Mouse (Mus musculus): Measurements from ENCODE around the gene Trim32. TPM values are rescaled to one million over a fixed set of nuclear protein-coding genes. Genes with fewer than 3 reads are reported as not detected.

Trim32 gene
- polyA plus RNA-seq, 1 experiment from 2014 or later: 66.1 TPM

- peak; percentile 17 for DNase-seq (ENCODE audit: low spot score)
- no peaks in the 10 kb centered on the region for H3K36me3 ChIP-seq (replicated peaks; ENCODE audit: control insufficient read depth, insufficient read depth, low read depth, low read length)
- no peaks in the 10 kb centered on the region for H3K4me1 ChIP-seq (ENCODE audit: control insufficient read depth, insufficient read depth, low read length)
- no peak for ATAC-seq (replicated peaks; ENCODE audit: insufficient number of reproducible peaks, low FRiP score, low TSS enrichment, low read depth)
- no peak overlapping the region for H3K4me2 ChIP-seq (ENCODE audit: low read depth, low read length)
- H3K4me3 ChIP-seq (ENCODE audit: low read depth, low read length): no peak overlapping the region
- WGBS: 38% methylated on average over 6 of the region's 6 CpGs
- no peak overlapping the region for H3K9ac ChIP-seq (replicated peaks; ENCODE audit: low read length)
- no peak overlapping the region for H3K27ac ChIP-seq (replicated peaks; ENCODE audit: low read depth, low read length)
- H3K9me3 ChIP-seq (replicated peaks; ENCODE audit: control insufficient read depth, low read length): no peaks in the 10 kb centered on the region
- no peaks in the 10 kb centered on the region for H3K27me3 ChIP-seq (ENCODE audit: control insufficient read depth, insufficient read depth, low read length)
Observed at GRCm38 (mm10) chr4:65663176-65663575, 58.4 kb downstream of the Trim32 start.

Data from embryonic facial prominence, embryonic 11.5 days (tissue).